Mouse (Mus musculus) heart, adult 2 months (tissue): ENCODE data around the gene Bahd1. TPM values are rescaled to one million over a fixed set of nuclear protein-coding genes. Genes with fewer than 3 reads are reported as not detected.
A peak's percentile ranks its signal among the peaks of the same experiment; 100 is the strongest.

Experiments
- DNase-seq, 2 experiments: peaks; one replicate each; pipeline ENCODE4 v3.0.0; 2021
- H3K27ac ChIP-seq: fragments of 200-600 bp; 2 replicates; pipeline ENCODE4 v1.8.1; 2022
- H3K27me3 ChIP-seq: fragments of 200-500 bp; 2 replicates; pipeline ENCODE4 v1.6.1; 2012; ENCODE audit warnings: mild to moderate bottlenecking, low read length, inconsistent platforms, mixed read lengths; ENCODE audit not compliant: control insufficient read depth, insufficient read depth
- H3K36me3 ChIP-seq: fragments of 200-500 bp; 2 replicates; pipeline ENCODE4 v1.6.1; 2012; ENCODE audit warnings: low read length, inconsistent platforms; ENCODE audit not compliant: control insufficient read depth, insufficient read depth
- H3K4me1 ChIP-seq: fragments of 200-500 bp; 2 replicates; pipeline ENCODE4 v1.6.1; 2011; ENCODE audit warnings: low read length; ENCODE audit not compliant: control insufficient read depth, insufficient read depth
- H3K4me3 ChIP-seq: fragments of 200-600 bp; 2 replicates; pipeline ENCODE4 v1.8.1; 2022
- H3K79me2 ChIP-seq: fragments of 200-500 bp; replicated peaks from 2 replicates; pipeline ENCODE4 v1.6.1; 2012; ENCODE audit warnings: mild to moderate bottlenecking, inconsistent platforms, low read length, moderate library complexity, mixed read lengths; ENCODE audit not compliant: control insufficient read depth, insufficient read depth
- H3K9ac ChIP-seq: fragments of 200-500 bp; 2 replicates; pipeline ENCODE4 v1.6.1; 2012; ENCODE audit warnings: low read depth, mild to moderate bottlenecking, control low read depth, inconsistent platforms, low read length, mixed read lengths
- CTCF ChIP-seq: fragments of 200-600 bp; IDR thresholded peaks from 2 replicates; pipeline ENCODE4 v1.8.1; 2022; ENCODE audit warnings: antibody characterized with exemption, mild to moderate bottlenecking, moderate library complexity
- EP300 ChIP-seq: fragments of 200-500 bp; IDR thresholded peaks from 2 replicates; pipeline ENCODE4 v1.6.1; 2011; ENCODE audit warnings: low read depth, low read length, control low read depth; ENCODE audit not compliant: insufficient read depth
- POLR2A ChIP-seq: fragments of 200-500 bp; IDR thresholded peaks from 2 replicates; pipeline ENCODE4 v1.6.1; 2011; ENCODE audit warnings: mild to moderate bottlenecking, low read depth, low read length, control low read depth; ENCODE audit not compliant: insufficient read depth
- WGBS: fragments of 180-500 bp; shearing (Covaris S2); methylation state at CpG from one replicate; pipeline ENCODE4 v1.1.7; 2018; 5-methylcytosine and 5-hydroxymethylcytosine counted together
- intact Hi-C: fragments of 180-260 bp; cut with DNase I; formaldehyde crosslinking; loops from one replicate; pipeline ENCODE4 v1.15.1; 2025
- polyA plus RNA-seq: library from polyadenylated mRNA; depleted of rRNA; stranded (reverse); fragments of >200 nt; gene quantifications from 2 replicates; pipeline ENCODE4 v1.2.3, GENCODE M21; 2012
- total RNA-seq, 2 experiments: library from RNA; stranded (reverse); gene quantifications; 2 replicates each; pipeline ENCODE4 v1.2.3; 2021

Gene Bahd1
- total and polyA plus RNA-seq, 3 experiments, result 9.9 to 20.1 (median 14.8) TPM

- Histone ChIP-seq H3K36me3 (no peaks in the 10 kb centered on the region), H3K79me2 (no peaks in the 10 kb centered on the region), H3K9ac (no peak overlapping the region), H3K4me3 (no peak overlapping the region), H3K27ac (no peak overlapping the region), H3K4me1 (peaks cover 3% of the 10 kb centered on the region; the same call in 1 of the 2 replicates), H3K27me3 (no peaks in the 10 kb centered on the region)
- 8% methylated on average over 1 of the region's 1 CpGs for WGBS
- no peak for DNase-seq
- no peak for TF ChIP-seq CTCF
- intact Hi-C loops, result no loop called here
These were observed 29.1 kb upstream of the Bahd1 start for GRCm38 (mm10) chr2:118871032-118871431.

GRCm38 (mm10) chr2:118873018-118873417 lies 27.2 kb upstream of the Bahd1 start:
- 82% methylated on average over 5 of the region's 5 CpGs for WGBS
- no peaks in the 10 kb centered on the region for H3K27me3 ChIP-seq
- H3K36me3 ChIP-seq, result no peaks in the 10 kb centered on the region
- intact Hi-C loops, result no loop called here
- peak in 1 of 2 experiments; percentile 17 for DNase-seq
- H3K9ac ChIP-seq, result no peak overlapping the region
- H3K4me3 ChIP-seq, result no peak overlapping the region
- H3K4me1 ChIP-seq, result peaks cover 3% of the 10 kb centered on the region; the same call in 1 of the 2 replicates
- no peak for TF ChIP-seq EP300
- TF ChIP-seq POLR2A, result no peak
- no peak for TF ChIP-seq CTCF
- H3K27ac ChIP-seq, result no peak overlapping the region
- no peaks in the 10 kb centered on the region for H3K79me2 ChIP-seq

GRCm38 (mm10) chr2:118873890-118874430 lies 26.2 kb upstream of the Bahd1 start:
- H3K27me3 ChIP-seq, result no peaks in the 10 kb centered on the region
- no peak overlapping the region for H3K4me3 ChIP-seq
- no peaks in the 10 kb centered on the region for H3K79me2 ChIP-seq
- no peak for TF ChIP-seq POLR2A
- no peak for TF ChIP-seq CTCF
- no peak for TF ChIP-seq EP300
- peaks cover 3% of the 10 kb centered on the region; the same call in 1 of the 2 replicates for H3K4me1 ChIP-seq
- H3K9ac ChIP-seq, result no peak overlapping the region
- no peaks in the 10 kb centered on the region for H3K36me3 ChIP-seq
- WGBS, result 81% methylated on average over 6 of the region's 6 CpGs
- intact Hi-C loops, result no loop called here
- H3K27ac ChIP-seq, result no peak overlapping the region
- DNase-seq, result no peak

- H3K27ac ChIP-seq, result no peak overlapping the region
- H3K9ac ChIP-seq, result no peak overlapping the region
- 95% methylated on average over 8 of the region's 8 CpGs for WGBS
- TF ChIP-seq CTCF, result no peak
- TF ChIP-seq POLR2A, result no peak
- TF ChIP-seq EP300, result no peak
- no peaks in the 10 kb centered on the region for H3K27me3 ChIP-seq
- H3K36me3 ChIP-seq, result no peaks in the 10 kb centered on the region
- no peak for DNase-seq
- peaks cover 3% of the 10 kb centered on the region; the same call in 1 of the 2 replicates for H3K4me1 ChIP-seq
- intact Hi-C loops, result no loop called here
- H3K4me3 ChIP-seq, result no peak overlapping the region
- H3K79me2 ChIP-seq, result no peaks in the 10 kb centered on the region
These were observed 24.9 kb upstream of the Bahd1 start for GRCm38 (mm10) chr2:118875316-118875715.

- intact Hi-C loops, result no loop called here
These were observed 23.7 kb upstream of the Bahd1 start for GRCm38 (mm10) chr2:118876453-118876852.

GRCm38 (mm10) chr2:118881019-118881418 lies 19.2 kb upstream of the Bahd1 start:
- Histone ChIP-seq H3K79me2 (no peaks in the 10 kb centered on the region), H3K36me3 (no peaks in the 10 kb centered on the region), H3K27ac (no peak overlapping the region; the same call in 1 of the 2 replicates), H3K9ac (no peak overlapping the region), H3K4me1 (peaks cover 1% of the 10 kb centered on the region; the same call in 1 of the 2 replicates), H3K27me3 (no peaks in the 10 kb centered on the region), H3K4me3 (no peak overlapping the region)
- 81% methylated on average over 4 of the region's 4 CpGs for WGBS
- DNase-seq, result peak in 1 of 2 experiments; percentile 51
- 0 out of 2 replicates have a peak, but pooled peaks have one; percentile 39 for TF ChIP-seq EP300
- TF ChIP-seq POLR2A, result no peak
- no peak for TF ChIP-seq CTCF
- intact Hi-C loops, result loop anchor here (5.0 to 10.0 kb wide), 3 partner anchors 69 to 616 kb away; partner anchors contain the start of gene Knstrn

More at GRCm38 (mm10) chr2:118876453-118876852, 23.7 kb upstream of the Bahd1 start:
- no peaks in the 10 kb centered on the region for H3K27me3 ChIP-seq
- no peak overlapping the region for H3K27ac ChIP-seq
- no peaks in the 10 kb centered on the region for H3K4me1 ChIP-seq
- H3K79me2 ChIP-seq, result no peaks in the 10 kb centered on the region
- no peaks in the 10 kb centered on the region for H3K36me3 ChIP-seq
- TF ChIP-seq POLR2A (no peak), EP300 (no peak), CTCF (no peak)
- 93% methylated on average over 9 of the region's 9 CpGs for WGBS
- no peak overlapping the region for H3K4me3 ChIP-seq
- DNase-seq, result no peak
- no peak overlapping the region for H3K9ac ChIP-seq
